Mouse (Mus musculus) MEL (cell line): ENCODE data around the gene Zfp961. TPM values are rescaled to one million over a fixed set of nuclear protein-coding genes. Genes with fewer than 3 reads are reported as not detected.
A peak's percentile ranks its signal among the peaks of the same experiment; 100 is the strongest.

Source experiments
- DNase-seq: peaks from one replicate; pipeline ENCODE4 v3.0.0; 2011; ENCODE audit warnings: low read depth, low spot score
- H3K27ac ChIP-seq: 2 replicates; pipeline ENCODE4 v1.5.1; 2012; ENCODE audit warnings: low read depth, mild to moderate bottlenecking, control low read depth, low read length, moderate library complexity; ENCODE audit not compliant: control insufficient read depth
- H3K27me3 ChIP-seq, 2 experiments: fragments of 150-350 bp in 1 of 2; sonication (generic) in 1 of 2; 2 replicates each; pipeline ENCODE4 v1.6.1; 2012; ENCODE audit warnings: low read length in 2 of 2, mild to moderate bottlenecking in 2 of 2, improper control_type of control experiment in 1 of 2, moderate library complexity in 1 of 2; ENCODE audit not compliant: insufficient read depth in 2 of 2, control insufficient read depth in 1 of 2
- H3K36me3 ChIP-seq, 2 experiments: 2 replicates each; pipeline ENCODE4 v1.6.1; 2012 to 2014; ENCODE audit warnings: low read length in 2 of 2, improper control_type of control experiment in 1 of 2, inconsistent platforms in 1 of 2, mild to moderate bottlenecking in 1 of 2; ENCODE audit not compliant: insufficient read depth in 2 of 2, control insufficient read depth in 1 of 2
- H3K4me1 ChIP-seq, 2 experiments: fragments of 150-350 bp in 1 of 2; sonication (generic) in 1 of 2; 2 replicates each; pipeline ENCODE4 v1.6.1; 2012; ENCODE audit warnings: low read length in 2 of 2, improper control_type of control experiment in 1 of 2, mild to moderate bottlenecking in 1 of 2; ENCODE audit not compliant: insufficient read depth in 2 of 2, control insufficient read depth in 1 of 2
- H3K4me3 ChIP-seq, 2 experiments: fragments of 150-350 bp in 1 of 2; sonication (generic) in 1 of 2; 2 replicates each; pipeline ENCODE4 v1.5.1; 2012; ENCODE audit warnings: low read depth in 2 of 2, low read length in 2 of 2, mild to moderate bottlenecking in 2 of 2, moderate library complexity in 2 of 2, control low read depth in 1 of 2, improper control_type of control experiment in 1 of 2; ENCODE audit not compliant: control insufficient read depth in 1 of 2, insufficient read depth in 1 of 2
- H3K79me2 ChIP-seq: 2 replicates; pipeline ENCODE4 v1.6.1; 2012; ENCODE audit warnings: mild to moderate bottlenecking, low read length, moderate library complexity; ENCODE audit not compliant: control insufficient read depth, poor library complexity, insufficient read depth
- H3K9ac ChIP-seq: 2 replicates; pipeline ENCODE4 v1.6.1; 2012; ENCODE audit warnings: low read depth, mild to moderate bottlenecking, control low read depth, low read length, moderate library complexity; ENCODE audit not compliant: control insufficient read depth, poor library complexity, severe bottlenecking
- H3K9me3 ChIP-seq: fragments of 150-350 bp; sonication (generic); replicated peaks from 2 replicates; pipeline ENCODE4 v1.6.1; 2012; ENCODE audit warnings: mild to moderate bottlenecking, low read length, improper control_type of control experiment, moderate library complexity; ENCODE audit not compliant: insufficient read depth
- CHD1 ChIP-seq: IDR thresholded peaks from 2 replicates; pipeline ENCODE4 v1.6.1; 2012; ENCODE audit warnings: low read depth, mild to moderate bottlenecking, inconsistent platforms, low read length, improper control_type of control experiment
- E2F4 ChIP-seq: IDR thresholded peaks from 2 replicates; pipeline ENCODE4 v1.6.1; 2011; ENCODE audit warnings: low read depth, low read length, improper control_type of control experiment, borderline replicate concordance
- EP300 ChIP-seq, 2 experiments: IDR thresholded peaks; 2 replicates each; pipeline ENCODE4 v1.6.1; 2011; ENCODE audit warnings: improper control_type of control experiment in 2 of 2, low read length in 2 of 2, low read depth in 1 of 2, mild to moderate bottlenecking in 1 of 2
- ETS1 ChIP-seq: IDR thresholded peaks from 2 replicates; pipeline ENCODE4 v1.6.1; 2012; ENCODE audit warnings: low read depth, mild to moderate bottlenecking, inconsistent platforms, low read length, improper control_type of control experiment, moderate library complexity
- GABPA ChIP-seq: IDR thresholded peaks from 2 replicates; pipeline ENCODE4 v1.6.1; 2012; ENCODE audit warnings: low read depth, mild to moderate bottlenecking, inconsistent platforms, low read length, improper control_type of control experiment, moderate library complexity
- HCFC1 ChIP-seq: IDR thresholded peaks from 2 replicates; pipeline ENCODE4 v1.6.1; 2012; ENCODE audit warnings: low read depth, mild to moderate bottlenecking, inconsistent platforms, low read length, improper control_type of control experiment, moderate library complexity
- KAT2A ChIP-seq: conservative IDR thresholded peaks from 2 replicates; pipeline ENCODE4 v1.6.1; 2012; ENCODE audit warnings: low read depth, low read length, improper control_type of control experiment, inconsistent platforms
- MAX ChIP-seq: IDR thresholded peaks from 2 replicates; pipeline ENCODE4 v1.6.1; 2011; ENCODE audit warnings: low read length, improper control_type of control experiment
- MXI1 ChIP-seq: IDR thresholded peaks from 2 replicates; pipeline ENCODE4 v1.6.1; 2011; ENCODE audit warnings: mild to moderate bottlenecking, low read depth, low read length, improper control_type of control experiment
- MYC ChIP-seq: IDR thresholded peaks from 2 replicates; pipeline ENCODE4 v1.6.1; 2011; ENCODE audit warnings: low read depth, mild to moderate bottlenecking, low read length, improper control_type of control experiment, moderate library complexity
- NRF1 ChIP-seq: IDR thresholded peaks from 2 replicates; pipeline ENCODE4 v1.6.1; 2014; ENCODE audit warnings: low read depth, mild to moderate bottlenecking, inconsistent platforms, low read length, improper control_type of control experiment, moderate library complexity; ENCODE audit not compliant: poor library complexity, insufficient read depth, severe bottlenecking
- POLR2AphosphoS5 ChIP-seq: IDR thresholded peaks from 2 replicates; pipeline ENCODE4 v1.6.1; 2012; ENCODE audit warnings: low read depth, borderline replicate concordance, mild to moderate bottlenecking, inconsistent platforms, low read length, moderate library complexity, mixed read lengths
- RAD21 ChIP-seq: IDR thresholded peaks from 2 replicates; pipeline ENCODE4 v1.6.1; 2011; ENCODE audit warnings: mild to moderate bottlenecking, low read depth, low read length, improper control_type of control experiment
- SIN3A ChIP-seq: IDR thresholded peaks from 2 replicates; pipeline ENCODE4 v1.6.1; 2012; ENCODE audit warnings: low read length, improper control_type of control experiment, inconsistent platforms
- SMC3 ChIP-seq: IDR thresholded peaks from 2 replicates; pipeline ENCODE4 v1.6.1; 2011; ENCODE audit warnings: low read depth, low read length, improper control_type of control experiment
- TBP ChIP-seq: IDR thresholded peaks from 2 replicates; pipeline ENCODE4 v1.8.0; 2011; ENCODE audit warnings: low read depth, low read length, improper control_type of control experiment
- TCF12 ChIP-seq: IDR thresholded peaks from 2 replicates; pipeline ENCODE4 v1.6.1; 2014; ENCODE audit warnings: low read depth, mild to moderate bottlenecking, inconsistent platforms, low read length, improper control_type of control experiment, moderate library complexity
- UBTF ChIP-seq: IDR thresholded peaks from 2 replicates; pipeline ENCODE4 v1.6.1; 2012; ENCODE audit warnings: low read depth, mild to moderate bottlenecking, inconsistent platforms, low read length, improper control_type of control experiment, moderate library complexity, borderline replicate concordance; ENCODE audit not compliant: insufficient read depth
- USF1 ChIP-seq: IDR thresholded peaks from 2 replicates; pipeline ENCODE4 v1.6.1; 2014; ENCODE audit warnings: low read depth, mild to moderate bottlenecking, inconsistent platforms, low read length, improper control_type of control experiment, moderate library complexity
- ZC3H11A ChIP-seq: IDR thresholded peaks from 2 replicates; pipeline ENCODE4 v1.6.1; 2012; ENCODE audit warnings: low read depth, mild to moderate bottlenecking, inconsistent platforms, low read length, improper control_type of control experiment
- ZKSCAN1 ChIP-seq: IDR thresholded peaks from 2 replicates; pipeline ENCODE4 v1.6.1; 2012; ENCODE audit warnings: low read depth, mild to moderate bottlenecking, inconsistent platforms, low read length, improper control_type of control experiment, moderate library complexity
- ZMIZ1 ChIP-seq: IDR thresholded peaks from 2 replicates; pipeline ENCODE4 v1.6.1; 2012; ENCODE audit warnings: low read depth, mild to moderate bottlenecking, inconsistent platforms, low read length, improper control_type of control experiment, moderate library complexity
- ZNF384 ChIP-seq: IDR thresholded peaks from 2 replicates; pipeline ENCODE4 v1.6.1; 2012; ENCODE audit warnings: low read depth, mild to moderate bottlenecking, inconsistent platforms, low read length, improper control_type of control experiment
- polyA plus RNA-seq, 2 experiments: library from polyadenylated mRNA; stranded (reverse) in 1 of 2; unstranded in 1 of 2; fragments of >175 nt in 1 of 2; fragments of >200 nt in 1 of 2; gene quantifications; 2 replicates each; pipeline versions ENCODE4 v1.2.1 to v1.2.4; 2012; ENCODE audit warnings: low replicate concordance in 2 of 2, low read depth in 1 of 2; ENCODE audit not compliant: insufficient read length in 2 of 2, insufficient read depth in 1 of 2, missing spikeins in 1 of 2
- total RNA-seq: library from RNA; depleted of rRNA; stranded (reverse); fragments of 300-350 nt; gene quantifications from 2 replicates; pipeline ENCODE4 v1.2.3, GENCODE M21; 2012

Gene Zfp961
- total and polyA plus RNA-seq, 3 experiments, result 26.1 to 30.6 TPM; not detected in 1

DNA sequence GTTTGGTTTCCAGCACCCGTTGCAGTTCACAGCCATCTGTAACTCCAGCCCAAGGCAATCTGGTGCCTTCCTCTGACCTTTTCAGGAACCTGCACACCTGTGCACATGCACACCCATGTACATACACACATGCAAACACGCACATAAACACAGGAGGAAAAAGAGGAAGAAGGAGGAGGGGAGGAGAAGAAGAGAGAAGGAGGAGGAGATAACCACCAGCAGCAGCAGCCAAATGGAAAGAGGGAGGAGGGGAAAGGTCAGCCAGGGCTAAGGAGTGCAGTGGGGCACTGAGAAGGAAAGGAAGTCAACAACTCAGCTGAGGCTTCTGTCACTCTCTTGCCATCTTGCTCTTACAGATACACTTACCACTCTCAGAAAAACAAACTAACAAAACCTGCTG is 30.2 kb downstream of the Zfp961 start:
- Histone ChIP-seq H3K36me3 (peaks cover 0 to 7% of the 10 kb centered on the region in 2 experiments; a peak in 2 of 4 replicates), H3K9me3 (no peaks in the 10 kb centered on the region), H3K9ac (no peak overlapping the region), H3K4me3 (no peak overlapping the region), H3K27ac (no peak overlapping the region), H3K27me3 (no peaks in the 10 kb centered on the region), H3K79me2 (no peaks in the 10 kb centered on the region), H3K4me1 (peaks cover 3 to 9% of the 10 kb centered on the region in 2 experiments; a peak in 3 of 4 replicates)
- DNase-seq, result peak; percentile 74
- TF ChIP-seq ETS1 (peak; percentile 63), ZKSCAN1 (no peak), EP300 (IDR thresholded peaks at IDR 0.05; ENCODE audit: low read depth in 1 of 2, low read length in 2 of 2) (peak in 1 of 2 experiments; percentile 47; a peak in 1 of 4 replicates), TBP (0 out of 2 replicates have a peak, but pooled peaks have one; percentile 27), SMC3 (no peak), MXI1 (peak; percentile 32; the same call in 1 of the 2 replicates)

DNA sequence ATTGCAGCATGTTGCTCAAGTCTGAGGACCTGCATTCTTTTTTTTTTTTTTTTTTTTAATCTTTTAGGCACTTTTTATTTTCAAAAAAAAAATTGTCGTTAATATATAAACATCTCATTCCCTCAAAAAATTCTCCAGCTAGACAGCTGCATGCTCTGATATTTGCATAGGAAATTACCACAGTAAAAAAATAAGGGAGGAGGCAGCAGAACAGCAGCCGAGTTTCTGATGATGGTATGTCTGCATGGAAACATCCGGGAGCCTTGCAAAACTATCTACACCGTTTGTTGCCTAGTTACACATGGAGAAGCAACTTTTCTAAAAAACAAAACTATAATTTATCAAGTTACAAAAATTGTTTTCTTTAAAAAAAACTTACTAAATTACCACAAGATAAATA is 30.6 kb downstream of the Zfp961 start:
- TF ChIP-seq SIN3A (no peak), E2F4 (no peak), MYC (no peak), ZMIZ1 (no peak), POLR2AphosphoS5 (no peak), USF1 (no peak), EP300 (IDR thresholded peaks at IDR 0.05; ENCODE audit: low read depth in 1 of 2, low read length in 2 of 2) (no peak), TBP (no peak), KAT2A (no peak), ZC3H11A (no peak)
- Histone ChIP-seq H3K36me3 (peaks cover 0 to 7% of the 10 kb centered on the region in 2 experiments; a peak in 2 of 4 replicates), H3K79me2 (no peaks in the 10 kb centered on the region), H3K4me3 (no peak overlapping the region), H3K27me3 (no peaks in the 10 kb centered on the region), H3K9ac (no peak overlapping the region), H3K27ac (no peak overlapping the region), H3K4me1 (peaks cover 3 to 9% of the 10 kb centered on the region in 2 experiments; a peak in 3 of 4 replicates), H3K9me3 (no peaks in the 10 kb centered on the region)
- DNase-seq, result no peak

DNA sequence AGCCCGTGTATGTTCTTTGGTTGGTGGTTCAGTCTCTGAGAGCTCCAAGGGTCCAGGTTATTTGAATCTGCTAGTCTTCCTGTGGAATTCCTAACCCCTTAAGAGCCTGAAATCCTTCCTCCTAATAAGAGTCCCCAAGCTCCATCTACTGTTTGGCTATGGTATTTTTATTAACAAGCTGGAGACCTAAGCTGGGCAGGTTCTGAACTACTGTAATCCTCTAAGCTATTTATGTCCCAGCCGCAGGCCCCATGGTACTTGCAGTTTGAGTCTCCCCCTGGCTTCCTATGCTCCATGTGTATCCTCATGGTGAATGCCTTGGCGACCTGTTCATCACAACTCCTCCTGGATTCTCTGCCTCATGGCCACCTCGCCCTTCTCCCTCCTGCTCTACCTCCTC is 33.8 kb downstream of the Zfp961 start:
- Histone ChIP-seq H3K4me3 (no peak overlapping the region), H3K27ac (no peak overlapping the region), H3K27me3 (peaks cover 0 to 2% of the 10 kb centered on the region in 2 experiments; a peak in 1 of 4 replicates), H3K36me3 (peaks cover 0 to 7% of the 10 kb centered on the region in 2 experiments; a peak in 2 of 4 replicates), H3K79me2 (no peaks in the 10 kb centered on the region), H3K4me1 (peaks cover 3 to 9% of the 10 kb centered on the region in 2 experiments; a peak in 3 of 4 replicates), H3K9me3 (no peaks in the 10 kb centered on the region), H3K9ac (no peak overlapping the region)
- DNase-seq, result no peak
- no peak for TF ChIP-seq ETS1
- TF ChIP-seq MXI1, result no peak
- TF ChIP-seq NRF1, result no peak
- TF ChIP-seq USF1, result no peak
- no peak for TF ChIP-seq CHD1
- no peak for TF ChIP-seq TBP
- TF ChIP-seq ZNF384, result no peak
- TF ChIP-seq RAD21, result peak; percentile 32
- TF ChIP-seq E2F4, result no peak
- TF ChIP-seq ZC3H11A, result 0 out of 2 replicates have a peak, but pooled peaks have one; percentile 10
- no peak for TF ChIP-seq GABPA
- no peak for TF ChIP-seq UBTF
- no peak for TF ChIP-seq KAT2A
- no peak for TF ChIP-seq TCF12
- peak; percentile 40 for TF ChIP-seq SMC3
- TF ChIP-seq HCFC1, result no peak
- TF ChIP-seq EP300 (IDR thresholded peaks at IDR 0.05; ENCODE audit: low read depth in 1 of 2, low read length in 2 of 2), result no peak
- TF ChIP-seq MAX, result no peak
